Mouse (Mus musculus) regulatory T cell (primary cell): ENCODE measurements around the gene Rfx1.

ENCODE experiments used
- in situ Hi-C: fragments of 300-600 bp; cut with MboI, MseI; formaldehyde crosslinking; loops from one replicate; pipeline ENCODE4 v1.15.1; 2025; ENCODE audit warnings: high pct_unique_total_duplicates

Rfx1 gene

GRCm38 (mm10) chr8:84087821-84088220 is 21.2 kb downstream of the Rfx1 start:
- in situ Hi-C loops: no loop called here

GRCm38 (mm10) chr8:84089277-84089676 is 22.6 kb downstream of the Rfx1 start:
- in situ Hi-C loops: no loop called here

DNA sequence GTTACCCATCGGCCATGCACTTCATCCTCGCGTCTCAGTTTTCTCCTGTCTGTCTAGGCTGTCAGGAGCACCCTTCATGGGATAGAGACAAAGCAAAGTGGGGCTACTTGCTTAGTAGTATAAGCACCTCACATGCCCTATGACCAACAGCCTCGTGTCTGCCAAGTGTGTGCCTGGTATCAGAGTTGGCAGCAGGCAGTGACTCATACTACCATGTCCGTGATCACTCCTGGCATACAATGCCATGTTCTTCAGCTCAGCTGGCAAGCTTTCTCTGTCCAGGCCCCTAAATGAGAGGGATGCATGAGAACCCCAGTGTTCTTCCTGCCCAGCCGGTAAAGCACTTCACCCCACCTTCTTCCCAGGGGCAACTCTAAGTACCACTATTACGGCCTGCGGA is 24.0 kb downstream of the Rfx1 start:
- in situ Hi-C loops: loop anchor here (5.0 kb wide), 1 partner anchor 48 kb away; the partner anchor contains the start of genes Il27ra and Rln3

GRCm38 (mm10) chr8:84096061-84096460 is 29.4 kb downstream of the Rfx1 start:
- in situ Hi-C loops: no loop called here

GRCm38 (mm10) chr8:84098376-84098775 is 31.7 kb downstream of the Rfx1 start:
- in situ Hi-C loops: no loop called here

- in situ Hi-C loops: no loop called here
Observed at GRCm38 (mm10) chr8:84101476-84102270, 35.0 kb downstream of the Rfx1 start.

DNA sequence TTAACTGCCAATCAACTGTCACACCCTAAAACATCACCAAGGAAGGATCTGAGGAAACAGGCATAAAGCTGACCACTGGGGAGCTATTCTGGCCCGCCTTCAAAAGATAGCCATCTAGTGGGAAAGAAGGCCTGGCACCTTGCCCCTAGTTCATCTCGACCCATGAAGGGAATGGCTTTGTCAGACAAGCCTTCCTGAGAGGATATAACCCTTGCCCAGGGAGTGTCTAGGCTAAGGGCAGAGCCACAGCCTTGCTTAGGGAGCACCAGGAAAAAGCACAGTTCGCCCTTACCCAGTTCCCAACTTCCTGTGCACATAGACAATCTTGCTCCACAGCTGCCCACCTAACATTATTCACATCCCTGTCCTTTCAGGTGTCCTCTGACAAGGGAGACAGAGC is 37.0 kb downstream of the Rfx1 start:
- in situ Hi-C loops: no loop called here

DNA sequence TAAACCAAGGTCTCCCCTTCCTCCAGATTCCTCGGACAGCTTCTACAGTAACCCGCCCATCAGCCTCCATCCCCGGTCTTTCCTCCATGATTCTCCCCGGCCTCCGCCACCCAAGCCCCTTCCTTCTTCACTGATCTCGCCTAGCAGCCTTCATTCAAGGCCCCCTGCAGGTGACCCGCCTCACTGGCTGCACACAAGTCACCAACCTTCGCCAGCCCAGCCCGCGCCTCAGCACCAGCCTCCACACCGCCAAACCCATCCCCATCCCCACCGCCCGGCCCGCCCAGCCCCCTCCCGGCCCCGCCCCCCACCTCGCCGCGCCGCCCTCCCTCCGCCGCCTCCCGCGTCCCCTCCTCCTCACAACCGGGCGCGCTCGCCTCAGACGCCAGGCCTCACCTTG is 37.6 kb downstream of the Rfx1 start:
- in situ Hi-C loops: no loop called here

GRCm38 (mm10) chr8:84104697-84105609 is 38.3 kb downstream of the Rfx1 start, which contains the start of gene Dcaf15:
TSS of gene Dcaf15 (minus strand) at chr8:84104768.
- in situ Hi-C loops: no loop called here

DNA sequence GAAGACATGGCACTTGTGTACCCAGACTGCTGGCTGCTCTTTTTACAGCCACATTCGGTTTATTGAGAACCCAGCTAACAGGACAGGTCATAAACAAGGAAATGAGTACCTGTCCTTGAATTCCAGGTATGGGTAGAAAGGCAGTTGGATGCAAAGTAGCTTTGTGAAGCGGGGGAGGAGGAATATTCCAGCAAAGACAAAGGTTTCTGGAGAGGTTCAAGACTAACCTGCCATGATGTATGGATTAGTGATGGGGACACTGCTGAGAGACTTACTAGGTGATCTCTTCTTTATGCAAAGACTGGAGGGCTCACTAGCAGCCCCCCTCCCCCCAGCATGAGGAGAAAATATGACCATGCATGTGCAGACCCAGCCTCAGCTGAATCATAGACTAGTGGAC is 39.0 kb downstream of the Rfx1 start:
- in situ Hi-C loops: no loop called here

DNA sequence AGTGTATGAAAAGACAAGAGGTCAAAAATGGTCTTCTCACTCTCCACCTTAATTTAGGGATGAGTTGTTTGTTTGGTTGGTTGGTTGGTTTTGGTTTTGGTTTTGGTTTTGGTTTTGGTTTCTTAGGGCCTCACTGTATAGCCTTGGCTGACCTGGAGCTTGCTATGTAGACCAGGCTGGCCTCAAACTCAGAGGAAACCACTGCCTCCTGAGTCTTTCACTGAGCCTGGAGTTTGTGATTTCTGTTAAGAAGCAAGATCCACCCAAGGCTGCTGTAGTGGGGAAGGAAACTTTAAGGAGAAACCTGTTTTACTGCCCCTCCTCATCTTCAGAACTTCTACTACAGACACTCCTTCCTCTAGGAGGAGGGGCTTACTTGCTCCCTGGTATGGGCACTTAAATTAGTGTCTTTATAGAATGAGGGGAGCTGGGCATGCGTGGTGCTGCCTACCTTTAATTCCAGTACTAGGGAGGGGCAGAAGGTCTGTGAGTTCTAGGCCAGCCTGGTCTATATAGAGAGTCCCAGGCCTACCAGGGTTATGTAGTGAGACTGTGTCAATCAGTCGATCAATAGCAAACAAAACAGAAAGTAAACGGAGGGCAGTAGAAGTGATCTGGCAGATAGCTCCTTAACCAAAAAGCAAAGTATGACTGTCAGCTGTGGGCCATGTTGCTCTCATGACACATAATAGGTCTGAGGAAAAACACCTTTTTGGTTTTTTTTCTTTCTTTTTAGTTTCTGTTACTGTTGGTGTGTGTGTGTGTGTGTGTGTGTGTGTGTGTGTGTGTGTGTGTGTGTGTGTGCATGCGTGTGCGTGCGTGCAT is 39.8 kb downstream of the Rfx1 start:
- in situ Hi-C loops: no loop called here

GRCm38 (mm10) chr8:84115646-84116045 is 49.0 kb downstream of the Rfx1 start:
- in situ Hi-C loops: no loop called here

GRCm38 (mm10) chr8:84122151-84122550 is 55.5 kb downstream of the Rfx1 start:
- in situ Hi-C loops: no loop called here

GRCm38 (mm10) chr8:84125656-84126055 is 59.0 kb downstream of the Rfx1 start, which contains the start of gene Podnl1:
TSS of gene Podnl1 (plus strand) at chr8:84125989.
- in situ Hi-C loops: no loop called here

DNA sequence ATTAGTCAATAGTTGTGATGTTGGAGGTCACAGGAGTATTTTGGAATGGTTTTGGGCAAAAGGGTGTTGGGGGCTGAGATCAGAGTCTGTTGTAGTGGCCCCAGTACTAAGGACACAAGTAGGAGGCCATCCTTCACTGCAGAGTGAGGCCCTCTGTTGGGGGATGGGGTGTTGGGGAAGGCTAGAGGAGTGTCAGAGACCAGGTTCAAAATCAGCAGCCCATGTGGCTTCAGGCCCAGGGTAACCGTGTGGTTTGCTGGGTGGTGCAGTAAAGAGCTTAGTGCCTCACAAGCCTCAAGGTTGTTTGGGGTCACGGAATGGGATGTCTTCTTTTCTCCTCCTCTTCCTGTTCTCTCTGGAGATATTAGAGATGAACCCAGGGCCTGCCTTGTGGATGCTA is 60.1 kb downstream of the Rfx1 start:
- in situ Hi-C loops: no loop called here

DNA sequence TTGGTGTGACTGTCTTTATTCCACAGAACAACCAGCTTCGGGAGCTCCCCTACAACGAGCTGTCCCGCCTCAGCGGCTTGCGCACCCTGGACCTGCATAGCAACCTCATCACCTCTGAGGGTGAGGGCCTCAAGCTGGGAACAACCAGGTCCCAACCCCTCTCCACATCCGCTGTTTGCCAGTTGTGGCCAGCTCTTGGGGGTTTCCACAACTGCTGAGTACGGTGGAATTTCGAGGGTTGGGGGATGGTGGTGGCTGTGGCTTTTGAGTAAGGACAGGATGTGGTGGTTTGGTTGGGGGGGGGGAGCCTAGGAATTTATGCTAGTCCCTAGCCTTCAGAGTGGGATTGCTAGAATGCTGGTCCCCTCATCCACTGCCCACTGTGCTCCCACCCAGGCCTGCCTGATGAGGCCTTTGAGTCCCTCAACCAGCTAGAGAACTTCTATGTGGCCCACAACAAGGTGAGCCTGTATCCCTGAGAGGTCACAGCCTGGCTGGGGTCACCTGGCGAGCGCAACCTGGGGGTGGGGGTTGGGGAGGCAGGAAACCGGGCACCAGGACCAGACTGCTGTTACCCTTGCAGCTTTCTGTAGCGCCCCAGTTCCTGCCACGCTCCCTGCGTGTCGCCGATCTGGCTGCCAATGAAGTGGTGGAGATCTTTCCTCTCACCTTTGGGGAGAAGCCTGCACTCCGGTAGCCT is 60.7 kb downstream of the Rfx1 start:
- in situ Hi-C loops: no loop called here

GRCm38 (mm10) chr8:84128277-84128676 is 61.6 kb downstream of the Rfx1 start:
- in situ Hi-C loops: no loop called here

- in situ Hi-C loops: no loop called here
Observed at GRCm38 (mm10) chr8:84130806-84131205, 64.2 kb downstream of the Rfx1 start.

GRCm38 (mm10) chr8:84132225-84132624 is 65.6 kb downstream of the Rfx1 start:
- in situ Hi-C loops: no loop called here

GRCm38 (mm10) chr8:84137848-84138247 is 71.2 kb downstream of the Rfx1 start:
- in situ Hi-C loops: no loop called here

DNA sequence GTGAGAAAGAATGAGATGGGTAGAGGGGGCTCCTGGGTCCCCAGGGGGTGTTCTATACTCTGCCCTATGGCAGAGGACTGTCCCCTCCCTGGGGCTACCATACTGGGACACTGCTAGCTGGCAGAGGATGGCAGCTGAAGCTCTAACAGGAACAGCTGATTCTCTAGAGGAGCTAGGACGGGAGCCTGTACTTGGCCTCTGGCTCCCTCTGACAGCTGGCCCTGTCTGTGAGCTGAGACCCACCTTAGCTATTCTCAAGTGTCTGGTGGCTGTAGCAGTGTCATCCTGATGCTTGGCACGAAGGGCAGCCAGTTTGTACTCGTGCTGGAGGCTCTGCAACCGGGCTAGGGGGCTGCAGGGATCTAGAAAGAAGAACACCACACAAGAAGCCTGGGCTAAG is 74.2 kb downstream of the Rfx1 start:
- in situ Hi-C loops: no loop called here
